Mouse (Mus musculus) CH12.LX (cell line): Measurements from ENCODE around the gene Cyp2u1. TPM values are rescaled to one million over a fixed set of nuclear protein-coding genes. Genes with fewer than 3 reads are reported as not detected.

Experiments
- DNase-seq: peaks from one replicate; pipeline ENCODE4 v3.0.0-alpha.2; 2013; ENCODE audit errors: extremely low read depth
- H3K27ac ChIP-seq: 2 replicates; pipeline ENCODE4 v1.5.1; 2012; ENCODE audit warnings: low read depth, mild to moderate bottlenecking, control low read depth, moderate library complexity; ENCODE audit not compliant: insufficient read depth
- H3K27me3 ChIP-seq: replicated peaks from 2 replicates; pipeline ENCODE3; 2012; ENCODE audit warnings: inconsistent platforms
- H3K36me3 ChIP-seq, 2 experiments: replicated peaks in 1 of 2; 2 replicates each; pipeline versions ENCODE3 to v1.6.1; 2012; ENCODE audit warnings: inconsistent platforms in 1 of 2, low read length in 1 of 2, mild to moderate bottlenecking in 1 of 2, mixed read lengths in 1 of 2, moderate library complexity in 1 of 2; ENCODE audit not compliant: control insufficient read depth in 1 of 2, insufficient read depth in 1 of 2
- H3K4me1 ChIP-seq, 2 experiments: 2 replicates each; pipeline ENCODE4 v1.6.1; 2012; ENCODE audit warnings: inconsistent platforms in 1 of 2, moderate library complexity in 1 of 2; ENCODE audit not compliant: insufficient read depth in 2 of 2, control insufficient read depth in 1 of 2
- H3K4me2 ChIP-seq: 2 replicates; pipeline ENCODE4 v1.6.1; 2012; ENCODE audit warnings: low read depth, mild to moderate bottlenecking, control low read depth; ENCODE audit not compliant: poor library complexity, insufficient read depth, severe bottlenecking
- H3K4me3 ChIP-seq, 3 experiments: fragments of 150-350 bp in 1 of 3; sonication (generic) in 1 of 3; replicated peaks in 1 of 3; 2 replicates each; pipeline versions ENCODE3 to v1.5.1; 2011 to 2012; ENCODE audit warnings: low read depth in 2 of 3, low read length in 2 of 3, mild to moderate bottlenecking in 2 of 3, moderate library complexity in 2 of 3, control low read depth in 1 of 3, improper control_type of control experiment in 1 of 3, inconsistent platforms in 1 of 3, mixed read lengths in 1 of 3; ENCODE audit not compliant: poor library complexity in 1 of 3
- H3K79me2 ChIP-seq: replicated peaks from 2 replicates; pipeline ENCODE4 v1.6.1; 2012; ENCODE audit warnings: mild to moderate bottlenecking, moderate library complexity; ENCODE audit not compliant: control insufficient read depth, poor library complexity, insufficient read depth, severe bottlenecking; ENCODE audit errors: extremely low read depth
- H3K9ac ChIP-seq: 2 replicates; pipeline ENCODE4 v1.6.1; 2012; ENCODE audit warnings: low read depth, mild to moderate bottlenecking, control low read depth, moderate library complexity; ENCODE audit not compliant: insufficient read depth
- H3K9me3 ChIP-seq: replicated peaks from 2 replicates; pipeline ENCODE3; 2012; ENCODE audit warnings: low read length, inconsistent platforms, mixed read lengths
- BHLHE40 ChIP-seq: IDR thresholded peaks from 2 replicates; pipeline ENCODE4 v1.6.1; 2011; ENCODE audit warnings: mild to moderate bottlenecking, low read depth, low read length, improper control_type of control experiment
- CHD1 ChIP-seq: IDR thresholded peaks from 2 replicates; pipeline ENCODE4 v1.6.1; 2012; ENCODE audit warnings: low read depth, low read length, improper control_type of control experiment, inconsistent platforms
- CHD2 ChIP-seq: IDR thresholded peaks from 2 replicates; pipeline ENCODE4 v1.6.1; 2011; ENCODE audit warnings: low read length, improper control_type of control experiment
- E2F4 ChIP-seq: IDR thresholded peaks from 2 replicates; pipeline ENCODE4 v1.6.1; 2011; ENCODE audit warnings: low read depth, low read length, improper control_type of control experiment; ENCODE audit not compliant: insufficient replicate concordance
- ELF1 ChIP-seq: IDR thresholded peaks from 2 replicates; pipeline ENCODE4 v1.6.1; 2014; ENCODE audit warnings: low read depth, mild to moderate bottlenecking, inconsistent platforms, low read length, improper control_type of control experiment
- EP300 ChIP-seq: IDR thresholded peaks from 2 replicates; pipeline ENCODE4 v1.6.1; 2011; ENCODE audit warnings: low read length, improper control_type of control experiment
- GABPA ChIP-seq: IDR thresholded peaks from 2 replicates; pipeline ENCODE4 v1.6.1; 2012; ENCODE audit warnings: low read depth, low read length, improper control_type of control experiment, inconsistent platforms; ENCODE audit not compliant: insufficient replicate concordance
- HCFC1 ChIP-seq: IDR thresholded peaks from 2 replicates; pipeline ENCODE4 v1.6.1; 2012; ENCODE audit warnings: low read depth, mild to moderate bottlenecking, inconsistent platforms, low read length, improper control_type of control experiment
- IRF4 ChIP-seq: IDR thresholded peaks from 2 replicates; pipeline ENCODE4 v1.6.1; 2014; ENCODE audit warnings: low read depth, mild to moderate bottlenecking, inconsistent platforms, low read length, improper control_type of control experiment
- JUN ChIP-seq: IDR thresholded peaks from 2 replicates; pipeline ENCODE4 v1.6.1; 2011; ENCODE audit warnings: low read depth, mild to moderate bottlenecking, low read length, improper control_type of control experiment, moderate library complexity; ENCODE audit not compliant: insufficient read depth
- KAT2A ChIP-seq: IDR thresholded peaks from 2 replicates; pipeline ENCODE4 v1.6.1; 2012; ENCODE audit warnings: low read length, improper control_type of control experiment, inconsistent platforms; ENCODE audit not compliant: insufficient replicate concordance
- MAFK ChIP-seq: IDR thresholded peaks from 2 replicates; pipeline ENCODE4 v1.6.1; 2011; ENCODE audit warnings: low read length, improper control_type of control experiment; ENCODE audit not compliant: insufficient replicate concordance
- MAX ChIP-seq: IDR thresholded peaks from 2 replicates; pipeline ENCODE4 v1.6.1; 2011; ENCODE audit warnings: low read length, improper control_type of control experiment
- MYC ChIP-seq: IDR thresholded peaks from 2 replicates; pipeline ENCODE4 v1.6.1; 2011; ENCODE audit warnings: low read depth, mild to moderate bottlenecking, improper control_type of control experiment, low read length
- NELFE ChIP-seq: IDR thresholded peaks from 2 replicates; pipeline ENCODE4 v1.6.1; 2011; ENCODE audit warnings: low read depth, low read length, improper control_type of control experiment
- NRF1 ChIP-seq: IDR thresholded peaks from 2 replicates; pipeline ENCODE4 v1.6.1; 2014; ENCODE audit warnings: low read depth, mild to moderate bottlenecking, inconsistent platforms, low read length, improper control_type of control experiment, moderate library complexity
- POLR2AphosphoS2 ChIP-seq: IDR thresholded peaks from 2 replicates; pipeline ENCODE4 v1.6.1; 2011; ENCODE audit warnings: low read depth, low read length, improper control_type of control experiment
- SIN3A ChIP-seq: IDR thresholded peaks from 2 replicates; pipeline ENCODE4 v1.6.1; 2012; ENCODE audit warnings: low read length, improper control_type of control experiment, inconsistent platforms
- TBP ChIP-seq: conservative IDR thresholded peaks from 2 replicates; pipeline ENCODE4 v1.6.1; 2011; ENCODE audit warnings: low read depth, low read length, improper control_type of control experiment
- TCF12 ChIP-seq: IDR thresholded peaks from 2 replicates; pipeline ENCODE4 v1.6.1; 2014; ENCODE audit warnings: low read depth, mild to moderate bottlenecking, inconsistent platforms, low read length, improper control_type of control experiment
- UBTF ChIP-seq: IDR thresholded peaks from 2 replicates; pipeline ENCODE4 v1.6.1; 2012; ENCODE audit warnings: low read depth, mild to moderate bottlenecking, inconsistent platforms, low read length, improper control_type of control experiment, moderate library complexity
- USF1 ChIP-seq: IDR thresholded peaks from 2 replicates; pipeline ENCODE4 v1.6.1; 2014; ENCODE audit warnings: low read depth, mild to moderate bottlenecking, inconsistent platforms, low read length, improper control_type of control experiment
- USF2 ChIP-seq: conservative IDR thresholded peaks from 2 replicates; pipeline ENCODE4 v1.6.1; 2011; ENCODE audit warnings: low read depth, low read length, improper control_type of control experiment
- ZNF384 ChIP-seq: IDR thresholded peaks from 2 replicates; pipeline ENCODE4 v1.6.1; 2012; ENCODE audit warnings: low read depth, low read length, improper control_type of control experiment, inconsistent platforms
- dilution Hi-C: fragments of 300-500 bp; cut with MboI; formaldehyde crosslinking; loops from 2 replicates; pipeline ENCODE4 v1.14.3; 2020; ENCODE audit warnings: low sequenced_read_pairs; ENCODE audit not compliant: extremely low pct_unique_long_range_greater_than_20kb, extremely low pct_ligation_motif_present
- in situ Hi-C: fragments of 300-500 bp; cut with MboI; formaldehyde crosslinking; loops from 3 replicates; pipeline ENCODE4 v1.14.3; 2019; ENCODE audit warnings: low sequenced_read_pairs, low pct_ligation_motif_present, low pct_unique_long_range_greater_than_20kb, mixed read lengths
- polyA plus RNA-seq: library from polyadenylated mRNA; unstranded; fragments of >175 nt; gene quantifications from 2 replicates; pipeline ENCODE4 v1.2.1, GENCODE M21; 2012; ENCODE audit warnings: low read depth; ENCODE audit not compliant: insufficient read length
- total RNA-seq, 2 experiments: library from RNA; depleted of rRNA; stranded (reverse); fragments of 300-350 nt in 1 of 2; fragments of >200 nt in 1 of 2; gene quantifications; 2 replicates each; pipeline ENCODE4 v1.2.3; 2012 to 2014

The Cyp2u1 gene
- total and polyA plus RNA-seq, 3 experiments = 0.54 to 2.0 (median 0.60) TPM

GRCm38 (mm10) chr3:131312340-131312739, 9.3 kb upstream of the Cyp2u1 start:
- no peak overlapping the region for H3K9ac ChIP-seq
- H3K4me1 ChIP-seq = no peaks in the 10 kb centered on the region
- no peaks in the 10 kb centered on the region for H3K27me3 ChIP-seq
- H3K79me2 ChIP-seq = no peaks in the 10 kb centered on the region
- H3K9me3 ChIP-seq = peaks cover 7% of the 10 kb centered on the region
- no peak for TF ChIP-seq HCFC1
- no peak for TF ChIP-seq TCF12
- no peak for TF ChIP-seq NELFE
- TF ChIP-seq IRF4 = no peak
- no peak for TF ChIP-seq MYC
- TF ChIP-seq E2F4 = no peak
- no peak for TF ChIP-seq CHD2
- no peak for TF ChIP-seq SIN3A
- no peak for TF ChIP-seq UBTF
- TF ChIP-seq GABPA = no peak
- TF ChIP-seq EP300 = no peak
- TF ChIP-seq POLR2AphosphoS2 = no peak
- no peak for TF ChIP-seq CHD1
- TF ChIP-seq USF2 = no peak
- TF ChIP-seq, all 38 proteins: peak for 0
- Histone ChIP-seq H3K4me3 (no peak overlapping the region), H3K27ac (no peak overlapping the region), H3K4me2 (no peak overlapping the region), H3K36me3 (no peaks in the 10 kb centered on the region)
- dilution Hi-C loops = no loop called here
- in situ Hi-C loops = no loop called here
- no peak for DNase-seq

GRCm38 (mm10) chr3:131310572-131310971, 7.5 kb upstream of the Cyp2u1 start:
- Histone ChIP-seq H3K4me2 (no peak overlapping the region), H3K27ac (no peak overlapping the region)
- TF ChIP-seq MAFK (no peak), TCF12 (no peak), UBTF (no peak), JUN (no peak), MAX (no peak), IRF4 (no peak), CHD2 (no peak), ELF1 (no peak), USF2 (no peak), TBP (no peak), USF1 (no peak), E2F4 (no peak), POLR2AphosphoS2 (no peak), NRF1 (no peak), BHLHE40 (no peak), KAT2A (no peak), ZNF384 (no peak)
- TF ChIP-seq, all 38 proteins: peak for 0
- Histone ChIP-seq H3K36me3 (no peaks in the 10 kb centered on the region), H3K9me3 (peaks cover 7% of the 10 kb centered on the region), H3K9ac (no peak overlapping the region), H3K79me2 (no peaks in the 10 kb centered on the region), H3K4me3 (no peak overlapping the region), H3K27me3 (no peaks in the 10 kb centered on the region), H3K4me1 (no peaks in the 10 kb centered on the region)
- in situ Hi-C loops = no loop called here
- DNase-seq = no peak
- dilution Hi-C loops = no loop called here
